Mouse (Mus musculus): ENCODE data around the gene Sptbn4.

Gene Sptbn4

GRCm38 (mm10) chr7:27354144-27354543, 93.3 kb downstream of the Sptbn4 start:
- DNase-seq (ENCODE audit: low read depth), result peak; percentile 46

GRCm38 (mm10) chr7:27345444-27345843, 102.0 kb downstream of the Sptbn4 start:
- DNase-seq (ENCODE audit: low read depth), result no peak

- peak; percentile 61 for DNase-seq (ENCODE audit: low read depth)
These were observed 104.9 kb downstream of the Sptbn4 start for GRCm38 (mm10) chr7:27342595-27342994.

GRCm38 (mm10) chr7:27339519-27339918, 108.0 kb downstream of the Sptbn4 start:
- DNase-seq (ENCODE audit: low read depth), result no peak

GRCm38 (mm10) chr7:27339114-27339513, 108.4 kb downstream of the Sptbn4 start:
- DNase-seq (ENCODE audit: low read depth), result no peak

- peak; percentile 35 for DNase-seq (ENCODE audit: low read depth)
These were observed 110.2 kb downstream of the Sptbn4 start, which contains the start of gene Ltbp4 for GRCm38 (mm10) chr7:27337175-27337853. Gene Ltbp4, minus strand, starts transcription at chr7:27337692.

- DNase-seq (ENCODE audit: low read depth), result peak; percentile 97
These were observed 111.3 kb downstream of the Sptbn4 start for GRCm38 (mm10) chr7:27335928-27336823.

GRCm38 (mm10) chr7:27335011-27335720, 112.3 kb downstream of the Sptbn4 start:
- DNase-seq (ENCODE audit: low read depth), result peak; percentile 31

- DNase-seq (ENCODE audit: low read depth), result no peak
These were observed 113.0 kb downstream of the Sptbn4 start for GRCm38 (mm10) chr7:27334405-27334911.

GRCm38 (mm10) chr7:27333316-27333941, 114.1 kb downstream of the Sptbn4 start:
- peak; percentile 32 for DNase-seq (ENCODE audit: low read depth)

- peak; percentile 91 for DNase-seq (ENCODE audit: low read depth)
These were observed 114.9 kb downstream of the Sptbn4 start for GRCm38 (mm10) chr7:27332353-27333199.

- DNase-seq (ENCODE audit: low read depth), result peak; percentile 38
These were observed 115.6 kb downstream of the Sptbn4 start for GRCm38 (mm10) chr7:27331854-27332253.

- peak; percentile 64 for DNase-seq (ENCODE audit: low read depth)
These were observed 116.0 kb downstream of the Sptbn4 start for GRCm38 (mm10) chr7:27331541-27331851.

GRCm38 (mm10) chr7:27330709-27331540, 116.6 kb downstream of the Sptbn4 start:
- DNase-seq (ENCODE audit: low read depth), result peak; percentile 98

- no peak for DNase-seq (ENCODE audit: low read depth)
These were observed 117.5 kb downstream of the Sptbn4 start for GRCm38 (mm10) chr7:27329981-27330380.

- DNase-seq (ENCODE audit: low read depth), result peak; percentile 41
These were observed 118.0 kb downstream of the Sptbn4 start for GRCm38 (mm10) chr7:27329326-27329947.

GRCm38 (mm10) chr7:27328648-27329047, 118.8 kb downstream of the Sptbn4 start:
- DNase-seq (ENCODE audit: low read depth), result no peak

GRCm38 (mm10) chr7:27328161-27328560, 119.3 kb downstream of the Sptbn4 start:
- no peak for DNase-seq (ENCODE audit: low read depth)

- DNase-seq (ENCODE audit: low read depth), result no peak
These were observed 120.0 kb downstream of the Sptbn4 start for GRCm38 (mm10) chr7:27327500-27327899.
